Mouse (Mus musculus): ENCODE measurements at regions not wholly inside any gene's neighbourhood (a gene's known extent, or its start where the extent isn't known, plus 50 kb on each side); places are given as distances from the start of the nearest gene placed in this dataset.

- H3K4me2 ChIP-seq: no peak overlapping the region
- no peak for ATAC-seq (ENCODE audit: insufficient number of reproducible peaks, low FRiP score, low TSS enrichment, low read depth)
- no peaks in the 10 kb centered on the region for H3K27me3 ChIP-seq
- no peaks in the 10 kb centered on the region for H3K9me3 ChIP-seq
- no peak overlapping the region for H3K4me3 ChIP-seq
- no peaks in the 10 kb centered on the region for H3K4me1 ChIP-seq
- no peaks in the 10 kb centered on the region for H3K36me3 ChIP-seq
- no peak overlapping the region for H3K9ac ChIP-seq
- 33% methylated on average over 3 of the region's 3 CpGs for WGBS
- no peak overlapping the region for H3K27ac ChIP-seq
Observed at GRCm38 (mm10) chr16:39158893-39159292, 266.4 kb downstream of the Igsf11 start.

GRCm38 (mm10) chr16:39159725-39160124 lies 267.3 kb downstream of the Igsf11 start:
- H3K4me3 ChIP-seq: no peak overlapping the region
- H3K9me3 ChIP-seq: no peaks in the 10 kb centered on the region
- no peak overlapping the region for H3K4me2 ChIP-seq
- no peaks in the 10 kb centered on the region for H3K36me3 ChIP-seq
- H3K4me1 ChIP-seq: no peaks in the 10 kb centered on the region
- H3K27me3 ChIP-seq: no peaks in the 10 kb centered on the region
- ATAC-seq (ENCODE audit: insufficient number of reproducible peaks, low FRiP score, low TSS enrichment, low read depth): no peak
- H3K27ac ChIP-seq: no peak overlapping the region
- H3K9ac ChIP-seq: no peak overlapping the region
- 84% methylated on average over 7 of the region's 7 CpGs for WGBS

GRCm38 (mm10) chr16:39162684-39163083 lies 270.2 kb downstream of the Igsf11 start:
- ATAC-seq (ENCODE audit: insufficient number of reproducible peaks, low FRiP score, low TSS enrichment, low read depth): no peak
- no peaks in the 10 kb centered on the region for H3K4me1 ChIP-seq
- H3K27ac ChIP-seq: no peak overlapping the region
- H3K4me2 ChIP-seq: no peak overlapping the region
- 30% methylated on average over 1 of the region's 1 CpGs for WGBS
- no peaks in the 10 kb centered on the region for H3K9me3 ChIP-seq
- H3K27me3 ChIP-seq: no peaks in the 10 kb centered on the region
- H3K36me3 ChIP-seq: no peaks in the 10 kb centered on the region
- H3K9ac ChIP-seq: no peak overlapping the region
- H3K4me3 ChIP-seq: no peak overlapping the region

DNA sequence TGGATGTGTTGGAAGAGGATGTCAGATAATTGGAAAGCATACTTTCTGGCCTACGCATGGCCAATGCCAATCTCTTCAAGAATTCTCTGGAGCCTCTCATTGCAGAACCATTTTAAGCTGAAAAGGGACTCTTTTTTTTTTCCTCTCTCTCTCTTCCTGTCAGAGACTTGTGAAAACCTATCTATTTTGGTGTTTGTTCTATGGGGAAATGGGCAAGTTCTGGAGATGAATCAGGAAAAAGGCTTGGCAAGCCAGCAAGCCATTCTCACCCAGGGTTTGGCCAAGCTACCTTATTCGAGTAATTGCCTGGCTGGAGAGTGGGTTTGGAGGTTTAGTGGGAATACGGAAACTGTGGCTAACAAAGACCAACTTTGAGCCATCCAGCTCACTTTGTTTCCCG lies 299.4 kb downstream of the Igsf11 start:
- Histone ChIP-seq H3K9me3 (no peaks in the 10 kb centered on the region), H3K9ac (no peak overlapping the region), H3K4me3 (no peak overlapping the region), H3K4me1 (no peaks in the 10 kb centered on the region), H3K27me3 (no peaks in the 10 kb centered on the region), H3K36me3 (no peaks in the 10 kb centered on the region), H3K4me2 (no peak overlapping the region), H3K27ac (no peak overlapping the region)
- ATAC-seq (ENCODE audit: insufficient number of reproducible peaks, low FRiP score, low TSS enrichment, low read depth): no peak
- WGBS: 86% methylated on average over 4 of the region's 4 CpGs

- Histone ChIP-seq H3K36me3 (no peaks in the 10 kb centered on the region), H3K4me1 (no peaks in the 10 kb centered on the region), H3K4me3 (no peak overlapping the region), H3K4me2 (no peak overlapping the region), H3K9me3 (no peaks in the 10 kb centered on the region), H3K9ac (no peak overlapping the region), H3K27me3 (no peaks in the 10 kb centered on the region), H3K27ac (no peak overlapping the region)
- no peak for ATAC-seq (ENCODE audit: insufficient number of reproducible peaks, low FRiP score, low TSS enrichment, low read depth)
- WGBS: 98% methylated on average over 1 of the region's 1 CpGs
Observed at GRCm38 (mm10) chr16:39195431-39195830, 303.0 kb downstream of the Igsf11 start.

GRCm38 (mm10) chr16:39196896-39197295 lies 304.4 kb downstream of the Igsf11 start:
- H3K4me2 ChIP-seq: no peak overlapping the region
- H3K27ac ChIP-seq: no peak overlapping the region; the same call in 1 of the 2 replicates
- no peak for ATAC-seq (ENCODE audit: insufficient number of reproducible peaks, low FRiP score, low TSS enrichment, low read depth)
- no peaks in the 10 kb centered on the region for H3K4me1 ChIP-seq
- H3K9me3 ChIP-seq: no peaks in the 10 kb centered on the region
- H3K36me3 ChIP-seq: no peaks in the 10 kb centered on the region
- no peaks in the 10 kb centered on the region for H3K27me3 ChIP-seq
- no peak overlapping the region for H3K9ac ChIP-seq
- 47% methylated on average over 2 of the region's 2 CpGs for WGBS
- H3K4me3 ChIP-seq: no peak overlapping the region

DNA sequence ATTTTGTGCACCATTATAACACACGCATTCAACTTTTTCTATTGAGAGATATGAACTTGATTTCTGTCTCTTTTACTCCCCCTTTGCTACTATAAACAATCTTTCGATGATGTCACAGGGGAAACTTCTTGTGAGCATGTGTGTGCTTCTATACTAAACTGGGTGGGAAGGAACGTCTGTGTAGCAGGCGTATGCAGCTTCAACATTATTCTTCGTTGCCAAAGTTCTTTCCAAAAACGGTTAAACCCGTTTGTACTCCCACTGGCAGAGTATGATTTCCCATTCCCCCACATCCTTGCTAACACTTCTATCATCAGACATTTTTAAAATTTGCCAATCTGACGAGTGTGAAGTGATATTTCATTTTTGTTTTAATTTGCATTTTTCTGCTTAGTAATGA lies 331.1 kb downstream of the Igsf11 start:
- no peak for ATAC-seq (ENCODE audit: insufficient number of reproducible peaks, low FRiP score, low TSS enrichment, low read depth)
- WGBS: 75% methylated on average over 8 of the region's 8 CpGs
- no peak overlapping the region for H3K4me3 ChIP-seq

DNA sequence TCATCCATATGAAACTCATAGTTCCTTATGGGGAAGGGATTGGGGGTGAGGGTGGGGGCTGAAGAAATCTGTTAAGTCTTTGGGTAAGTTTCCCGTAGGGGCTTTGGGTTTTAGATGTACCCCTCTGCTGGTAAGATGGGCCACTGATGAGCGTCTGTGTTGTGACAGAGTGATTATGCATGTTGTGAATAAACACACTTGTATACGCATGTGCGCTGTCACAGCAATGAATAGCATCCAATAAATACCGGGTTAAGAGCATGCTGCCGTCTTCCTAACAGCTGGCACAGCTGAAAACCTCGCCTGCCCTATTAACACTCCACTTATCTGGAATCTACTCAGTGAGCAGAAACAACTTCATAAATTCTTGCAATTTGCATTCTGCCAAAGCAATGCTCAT lies 337.0 kb downstream of the Igsf11 start:
- Histone ChIP-seq H3K4me2 (no peak overlapping the region), H3K4me3 (no peak overlapping the region), H3K4me1 (no peaks in the 10 kb centered on the region), H3K36me3 (no peaks in the 10 kb centered on the region), H3K27ac (no peak overlapping the region), H3K9me3 (no peaks in the 10 kb centered on the region), H3K9ac (no peak overlapping the region), H3K27me3 (no peaks in the 10 kb centered on the region)
- ATAC-seq (ENCODE audit: insufficient number of reproducible peaks, low FRiP score, low TSS enrichment, low read depth): no peak
- WGBS: 47% methylated on average over 7 of the region's 7 CpGs

More for the DNA sequence above, 331.1 kb downstream of the Igsf11 start:
- Histone ChIP-seq H3K4me1 (no peaks in the 10 kb centered on the region), H3K27me3 (no peaks in the 10 kb centered on the region), H3K9ac (no peak overlapping the region), H3K4me2 (no peak overlapping the region), H3K36me3 (no peaks in the 10 kb centered on the region), H3K9me3 (no peaks in the 10 kb centered on the region), H3K27ac (no peak overlapping the region)

DNA sequence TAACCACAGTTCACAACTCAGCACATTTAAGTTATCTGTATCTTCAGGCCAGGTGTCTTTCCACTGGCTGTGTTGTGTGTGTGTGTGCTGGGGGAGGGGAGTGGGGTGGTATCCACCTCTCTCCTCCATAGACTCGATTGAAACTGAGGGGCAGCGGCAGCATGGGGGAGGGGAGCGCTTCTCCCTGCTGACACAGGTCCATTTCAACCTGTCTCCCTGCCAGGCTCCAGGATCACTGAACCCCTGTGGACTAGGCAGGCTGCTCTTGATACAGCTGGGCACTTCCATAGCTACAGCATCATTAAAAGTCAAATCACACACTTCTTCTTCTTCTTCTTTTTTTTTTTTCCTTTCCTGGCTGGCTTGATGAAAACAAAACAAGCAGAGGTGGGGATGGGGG lies 338.0 kb downstream of the Igsf11 start:
- Histone ChIP-seq H3K4me2 (no peak overlapping the region), H3K9ac (no peak overlapping the region), H3K27me3 (no peaks in the 10 kb centered on the region), H3K4me1 (no peaks in the 10 kb centered on the region), H3K36me3 (no peaks in the 10 kb centered on the region), H3K27ac (no peak overlapping the region), H3K4me3 (no peak overlapping the region), H3K9me3 (no peaks in the 10 kb centered on the region)
- ATAC-seq (ENCODE audit: insufficient number of reproducible peaks, low FRiP score, low TSS enrichment, low read depth): no peak
- WGBS: 33% methylated on average over 3 of the region's 3 CpGs

- H3K4me1 ChIP-seq: no peaks in the 10 kb centered on the region
- H3K4me2 ChIP-seq: no peak overlapping the region
- no peaks in the 10 kb centered on the region for H3K9me3 ChIP-seq
- no peak overlapping the region for H3K27ac ChIP-seq
- no peak overlapping the region for H3K4me3 ChIP-seq
- H3K9ac ChIP-seq: no peak overlapping the region
- 50% methylated on average over 2 of the region's 2 CpGs for WGBS
- ATAC-seq (ENCODE audit: insufficient number of reproducible peaks, low FRiP score, low TSS enrichment, low read depth): no peak
- H3K36me3 ChIP-seq: no peaks in the 10 kb centered on the region
- no peaks in the 10 kb centered on the region for H3K27me3 ChIP-seq
Observed at GRCm38 (mm10) chr16:39234290-39234689, 341.8 kb downstream of the Igsf11 start.

GRCm38 (mm10) chr16:39273490-39273889 lies 381.0 kb downstream of the Igsf11 start:
- H3K4me3 ChIP-seq: no peak overlapping the region
- no peaks in the 10 kb centered on the region for H3K4me1 ChIP-seq
- H3K4me2 ChIP-seq: no peak overlapping the region
- no peak for ATAC-seq (ENCODE audit: insufficient number of reproducible peaks, low FRiP score, low TSS enrichment, low read depth)
- WGBS: 91% methylated on average over 2 of the region's 2 CpGs
- H3K27ac ChIP-seq: no peak overlapping the region
- no peak overlapping the region for H3K9ac ChIP-seq
- H3K9me3 ChIP-seq: no peaks in the 10 kb centered on the region
- no peaks in the 10 kb centered on the region for H3K27me3 ChIP-seq
- H3K36me3 ChIP-seq: no peaks in the 10 kb centered on the region

- Histone ChIP-seq H3K36me3 (no peaks in the 10 kb centered on the region), H3K27me3 (no peaks in the 10 kb centered on the region), H3K4me3 (no peak overlapping the region), H3K4me2 (no peak overlapping the region), H3K4me1 (no peaks in the 10 kb centered on the region), H3K9ac (no peak overlapping the region), H3K27ac (no peak overlapping the region), H3K9me3 (no peaks in the 10 kb centered on the region)
- ATAC-seq (ENCODE audit: insufficient number of reproducible peaks, low FRiP score, low TSS enrichment, low read depth): no peak
- 68% methylated on average over 2 of the region's 2 CpGs for WGBS
Observed at GRCm38 (mm10) chr16:39284484-39284883, 392.0 kb downstream of the Igsf11 start.

- ATAC-seq (ENCODE audit: insufficient number of reproducible peaks, low FRiP score, low TSS enrichment, low read depth): no peak
- Histone ChIP-seq H3K27me3 (no peaks in the 10 kb centered on the region), H3K4me2 (no peak overlapping the region), H3K27ac (no peak overlapping the region), H3K4me1 (no peaks in the 10 kb centered on the region), H3K9ac (no peak overlapping the region), H3K36me3 (no peaks in the 10 kb centered on the region), H3K4me3 (no peak overlapping the region), H3K9me3 (no peaks in the 10 kb centered on the region)
- 82% methylated on average over 3 of the region's 3 CpGs for WGBS
Observed at GRCm38 (mm10) chr16:39285028-39285744, 392.7 kb downstream of the Igsf11 start.

Measured in limb, embryonic 15.5 days (tissue).